Mouse (Mus musculus): ENCODE results near the gene Olfr1438-ps1.
"Not testable (repeated sequence)": the region's sequence is repeated elsewhere in the genome, so short reads cannot be mapped to it uniquely, and the experiment has no call there.

The Olfr1438-ps1 gene

GRCm38 (mm10) chr19:12335810-12336209, at the start of gene Olfr1438-ps1:
Gene Olfr1438-ps1 (minus strand): TSS chr19:12335910.
- no peak for DNase-seq (ENCODE audit: low spot score)

- no peak for DNase-seq (ENCODE audit: low spot score)
These were observed 38.8 kb upstream of the Olfr1438-ps1 start for GRCm38 (mm10) chr19:12374465-12375025.

- DNase-seq (ENCODE audit: low spot score), result no peak
These were observed 37.3 kb upstream of the Olfr1438-ps1 start for GRCm38 (mm10) chr19:12373004-12373403.

- DNase-seq (ENCODE audit: low spot score), result no peak
These were observed 10.7 kb downstream of the Olfr1438-ps1 start, which contains the start of gene Olfr1437 for GRCm38 (mm10) chr19:12325001-12325400. Gene Olfr1437 (minus strand): TSS chr19:12325101.

GRCm38 (mm10) chr19:12299030-12299429, 36.7 kb downstream of the Olfr1438-ps1 start, which contains the start of gene Olfr1436:
Gene Olfr1436 (minus strand): TSS chr19:12299130.
- DNase-seq (ENCODE audit: low spot score), result not testable (repeated sequence)

- no peak for DNase-seq (ENCODE audit: low spot score)
These were observed 42.7 kb downstream of the Olfr1438-ps1 start for GRCm38 (mm10) chr19:12292979-12293378.

GRCm38 (mm10) chr19:12279554-12279953, 56.2 kb downstream of the Olfr1438-ps1 start, which contains the start of gene Olfr1434:
Gene Olfr1434 (plus strand): TSS chr19:12279854.
- no peak for DNase-seq (ENCODE audit: low spot score)
